Mouse (Mus musculus): ENCODE data around the gene Nectin1. TPM values are rescaled to one million over a fixed set of nuclear protein-coding genes. Genes with fewer than 3 reads are reported as not detected.

Gene Nectin1
- polyA plus RNA-seq, 1 experiment from 2014 or later: 4.7 TPM

DNA sequence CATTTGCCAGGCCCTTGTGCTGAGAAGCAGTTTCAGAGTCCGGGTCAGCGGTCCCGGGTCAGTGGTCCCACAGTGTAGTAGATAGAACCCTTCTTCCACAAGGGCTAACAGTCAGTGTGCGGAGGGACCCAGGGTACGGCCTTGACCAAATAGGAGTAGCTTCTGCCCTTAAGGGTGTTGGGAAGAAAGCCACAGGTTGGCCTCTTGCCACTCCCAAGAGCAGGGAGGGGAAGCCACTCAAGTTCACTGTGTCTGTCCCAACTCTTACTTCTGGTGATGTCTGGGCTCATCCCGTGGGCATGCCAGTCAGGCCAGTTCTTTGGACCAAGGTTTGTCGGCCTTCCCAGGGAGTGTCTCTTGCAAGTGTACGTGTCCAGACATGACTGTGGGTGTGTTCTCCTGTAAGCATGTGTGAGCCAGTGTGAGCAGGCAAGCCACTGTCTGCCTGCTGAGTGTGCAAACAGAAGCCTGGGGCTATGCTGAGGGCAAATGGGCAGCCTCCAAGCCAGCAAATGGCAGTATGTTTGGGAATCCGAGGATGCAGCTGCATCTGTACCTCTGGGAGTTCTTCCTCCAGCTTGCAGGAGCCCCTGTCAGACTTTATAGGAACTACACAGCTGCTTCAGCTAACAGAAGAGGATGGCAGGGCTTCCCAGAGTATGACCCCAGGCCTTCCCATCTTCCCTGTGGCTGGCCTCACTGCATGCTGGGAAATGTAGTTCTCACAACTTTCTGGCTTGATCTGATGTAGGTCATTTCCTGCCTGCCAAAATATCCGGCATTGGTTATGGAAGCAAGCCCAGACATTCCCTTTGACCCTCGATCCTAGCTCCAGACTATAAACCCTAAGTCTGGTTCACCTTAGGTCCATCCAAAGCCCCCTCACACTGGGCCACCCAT, 53.3 kb downstream of the Nectin1 start:
- no peak for TF ChIP-seq CTCF (IDR thresholded peaks at IDR 0.05; ENCODE audit: low read depth)
- Histone ChIP-seq H3K27ac (ENCODE audit: low read depth, low read length) (no peak overlapping the region; the same call in 1 of the 2 replicates), H3K27me3 (replicated peaks; ENCODE audit: control insufficient read depth, insufficient read depth, low read length) (no peaks in the 10 kb centered on the region), H3K36me3 (ENCODE audit: control insufficient read depth, insufficient read depth) (peaks cover 39% of the 10 kb centered on the region), H3K4me3 (ENCODE audit: low read depth, low read length) (no peak overlapping the region), H3K9ac (ENCODE audit: low read depth, low read length) (no peak overlapping the region), H3K4me1 (replicated peaks; ENCODE audit: control insufficient read depth, insufficient read depth, low read length) (no peaks in the 10 kb centered on the region), H3K4me2 (replicated peaks; ENCODE audit: low read depth) (no peak overlapping the region), H3K9me3 (ENCODE audit: control insufficient read depth) (no peaks in the 10 kb centered on the region)
- ATAC-seq: no peak
- WGBS: 81% methylated on average over 11 of the region's 11 CpGs

DNA sequence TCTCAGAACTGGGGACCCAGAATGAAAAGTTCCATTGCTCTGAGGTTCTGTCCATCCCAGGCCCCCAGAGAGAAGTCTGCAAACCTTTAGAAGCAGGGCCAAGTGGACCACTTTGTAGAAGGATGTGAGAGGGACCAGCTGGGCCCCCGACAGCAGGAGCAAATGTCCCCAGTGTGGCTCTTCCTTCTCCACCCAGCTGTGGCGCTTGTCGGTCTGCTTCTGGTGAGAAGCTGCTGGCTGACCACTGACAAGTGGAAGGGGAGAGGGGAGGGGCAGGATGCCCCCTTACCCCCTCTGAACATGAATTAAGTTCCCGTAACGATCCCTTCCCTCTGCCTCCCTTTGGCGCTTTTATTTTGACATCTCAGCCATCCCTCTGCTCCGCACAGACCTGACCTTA, 54.0 kb downstream of the Nectin1 start:
- Histone ChIP-seq H3K4me1 (replicated peaks; ENCODE audit: control insufficient read depth, insufficient read depth, low read length) (no peaks in the 10 kb centered on the region), H3K36me3 (ENCODE audit: control insufficient read depth, insufficient read depth) (peaks cover 32% of the 10 kb centered on the region), H3K9ac (ENCODE audit: low read depth, low read length) (no peak overlapping the region), H3K4me3 (ENCODE audit: low read depth, low read length) (no peak overlapping the region), H3K27ac (ENCODE audit: low read depth, low read length) (no peak overlapping the region), H3K27me3 (replicated peaks; ENCODE audit: control insufficient read depth, insufficient read depth, low read length) (no peaks in the 10 kb centered on the region), H3K9me3 (ENCODE audit: control insufficient read depth) (no peaks in the 10 kb centered on the region), H3K4me2 (replicated peaks; ENCODE audit: low read depth) (no peak overlapping the region)
- no peak for ATAC-seq
- TF ChIP-seq CTCF (IDR thresholded peaks at IDR 0.05; ENCODE audit: low read depth): no peak
- WGBS: 73% methylated on average over 7 of the region's 7 CpGs

DNA sequence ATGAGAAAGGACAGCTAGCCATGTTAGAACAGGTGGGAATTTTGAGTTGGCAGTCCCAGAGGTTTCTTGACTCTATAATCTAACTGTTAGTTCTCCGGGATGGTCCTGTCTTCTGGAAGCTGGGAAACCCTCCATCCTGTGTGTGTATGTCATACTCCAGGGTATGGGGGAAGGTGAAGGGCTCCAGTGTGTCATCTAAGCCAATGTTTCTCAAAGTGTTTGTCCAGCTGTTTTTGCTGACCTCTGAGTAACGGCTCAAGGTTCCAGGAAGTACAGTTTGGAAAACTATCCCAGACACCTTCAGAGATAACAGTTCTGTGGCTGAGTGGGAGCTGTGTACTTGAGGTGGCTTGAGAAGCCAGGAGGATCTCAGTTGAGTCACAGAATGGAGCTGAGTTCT, 56.7 kb downstream of the Nectin1 start:
- H3K4me1 ChIP-seq (replicated peaks; ENCODE audit: control insufficient read depth, insufficient read depth, low read length): no peaks in the 10 kb centered on the region
- TF ChIP-seq CTCF (IDR thresholded peaks at IDR 0.05; ENCODE audit: low read depth): no peak
- H3K4me3 ChIP-seq (ENCODE audit: low read depth, low read length): no peak overlapping the region
- H3K9ac ChIP-seq (ENCODE audit: low read depth, low read length): no peak overlapping the region
- no peak overlapping the region for H3K4me2 ChIP-seq (replicated peaks; ENCODE audit: low read depth)
- peaks cover 18% of the 10 kb centered on the region for H3K36me3 ChIP-seq (ENCODE audit: control insufficient read depth, insufficient read depth)
- no peaks in the 10 kb centered on the region for H3K9me3 ChIP-seq (ENCODE audit: control insufficient read depth)
- 57% methylated on average over 2 of the region's 2 CpGs for WGBS
- H3K27ac ChIP-seq (ENCODE audit: low read depth, low read length): no peak overlapping the region
- no peaks in the 10 kb centered on the region for H3K27me3 ChIP-seq (replicated peaks; ENCODE audit: control insufficient read depth, insufficient read depth, low read length)
- ATAC-seq: no peak

DNA sequence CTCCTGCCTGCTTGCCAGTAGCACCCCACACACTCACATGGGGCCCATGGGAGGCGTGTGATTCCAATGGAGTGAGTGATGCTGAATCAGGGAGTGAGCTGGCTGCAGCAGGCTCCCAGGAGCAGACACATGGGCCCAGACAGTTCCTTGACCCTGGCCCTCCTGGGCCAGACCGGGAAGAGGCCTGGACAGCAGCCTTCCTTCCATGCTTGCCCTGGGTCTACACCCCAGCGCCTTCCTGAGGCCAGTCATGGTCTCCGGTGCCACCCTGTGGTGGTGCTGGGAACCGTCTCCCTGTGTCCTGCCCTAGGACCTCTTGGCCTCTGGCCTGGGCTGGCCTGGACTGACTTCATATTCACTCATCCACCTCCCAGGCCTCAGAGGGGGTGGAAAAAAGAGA, 58.1 kb downstream of the Nectin1 start:
- TF ChIP-seq CTCF (IDR thresholded peaks at IDR 0.05; ENCODE audit: low read depth): peak; percentile 96
- 55% methylated on average over 5 of the region's 5 CpGs for WGBS
- ATAC-seq: peak; percentile 50; the same call in 1 of the 2 replicates

DNA sequence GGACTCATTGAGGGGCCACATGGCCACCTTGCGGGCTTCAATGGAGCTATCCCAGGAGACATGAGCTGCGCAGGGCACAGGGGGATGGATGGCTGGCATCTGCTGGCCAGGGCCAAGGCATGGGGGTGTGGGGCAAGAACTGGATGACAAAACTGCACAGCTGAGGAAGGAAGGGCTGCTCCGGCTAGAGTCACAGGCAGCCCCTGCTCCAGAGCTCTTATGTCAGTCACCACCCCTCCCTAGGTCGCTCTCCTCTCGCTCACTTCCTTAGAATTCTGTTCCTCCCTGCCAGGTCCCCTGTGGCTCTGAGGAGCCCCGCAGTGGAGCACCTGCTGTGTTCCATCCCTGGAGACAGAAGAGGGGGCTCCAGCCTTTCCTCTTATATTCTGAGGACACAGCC, 63.8 kb downstream of the Nectin1 start:
- Histone ChIP-seq H3K4me1 (replicated peaks; ENCODE audit: control insufficient read depth, insufficient read depth, low read length) (no peaks in the 10 kb centered on the region), H3K4me3 (ENCODE audit: low read depth, low read length) (no peak overlapping the region), H3K9ac (ENCODE audit: low read depth, low read length) (no peak overlapping the region), H3K27me3 (replicated peaks; ENCODE audit: control insufficient read depth, insufficient read depth, low read length) (no peaks in the 10 kb centered on the region), H3K9me3 (ENCODE audit: control insufficient read depth) (no peaks in the 10 kb centered on the region), H3K36me3 (ENCODE audit: control insufficient read depth, insufficient read depth) (peaks cover 8% of the 10 kb centered on the region; the same call in 1 of the 2 replicates), H3K27ac (ENCODE audit: low read depth, low read length) (no peak overlapping the region), H3K4me2 (replicated peaks; ENCODE audit: low read depth) (no peak overlapping the region)
- 51% methylated on average over 6 of the region's 6 CpGs for WGBS
- no peak for TF ChIP-seq CTCF (IDR thresholded peaks at IDR 0.05; ENCODE audit: low read depth)
- no peak for ATAC-seq

More for the DNA sequence above, 58.1 kb downstream of the Nectin1 start:
- Histone ChIP-seq H3K27ac (ENCODE audit: low read depth, low read length) (no peak overlapping the region), H3K36me3 (ENCODE audit: control insufficient read depth, insufficient read depth) (peaks cover 17% of the 10 kb centered on the region), H3K9me3 (ENCODE audit: control insufficient read depth) (no peaks in the 10 kb centered on the region), H3K4me1 (replicated peaks; ENCODE audit: control insufficient read depth, insufficient read depth, low read length) (no peaks in the 10 kb centered on the region), H3K9ac (ENCODE audit: low read depth, low read length) (no peak overlapping the region), H3K27me3 (replicated peaks; ENCODE audit: control insufficient read depth, insufficient read depth, low read length) (no peaks in the 10 kb centered on the region), H3K4me2 (replicated peaks; ENCODE audit: low read depth) (no peak overlapping the region), H3K4me3 (ENCODE audit: low read depth, low read length) (no peak overlapping the region)

DNA sequence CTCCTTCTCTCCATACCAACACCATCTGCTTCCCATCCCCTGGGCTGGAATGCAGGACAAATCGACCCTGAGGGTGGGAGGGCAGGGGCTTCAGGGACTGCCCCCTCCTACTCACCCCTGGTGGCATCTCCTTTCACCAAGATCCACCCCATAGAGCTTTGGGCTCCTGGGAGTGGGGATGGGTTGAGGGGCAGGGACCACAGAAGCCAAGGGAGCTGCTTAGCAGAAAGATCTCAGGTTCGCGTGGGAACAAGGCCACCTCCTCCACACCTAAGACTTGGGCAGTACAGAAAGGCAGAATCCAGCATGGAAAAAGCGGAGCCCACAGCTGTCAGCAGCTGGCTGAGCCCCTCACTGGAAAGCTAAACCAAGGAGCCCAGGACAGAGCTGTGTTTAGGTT, 64.3 kb downstream of the Nectin1 start:
- ATAC-seq: no peak
- Histone ChIP-seq H3K4me3 (ENCODE audit: low read depth, low read length) (no peak overlapping the region), H3K9me3 (ENCODE audit: control insufficient read depth) (no peaks in the 10 kb centered on the region), H3K4me1 (replicated peaks; ENCODE audit: control insufficient read depth, insufficient read depth, low read length) (no peaks in the 10 kb centered on the region), H3K9ac (ENCODE audit: low read depth, low read length) (no peak overlapping the region), H3K27me3 (replicated peaks; ENCODE audit: control insufficient read depth, insufficient read depth, low read length) (no peaks in the 10 kb centered on the region), H3K4me2 (replicated peaks; ENCODE audit: low read depth) (no peak overlapping the region), H3K36me3 (ENCODE audit: control insufficient read depth, insufficient read depth) (peaks cover 6% of the 10 kb centered on the region; the same call in 1 of the 2 replicates), H3K27ac (ENCODE audit: low read depth, low read length) (no peak overlapping the region)
- 42% methylated on average over 3 of the region's 4 CpGs for WGBS
- no peak for TF ChIP-seq CTCF (IDR thresholded peaks at IDR 0.05; ENCODE audit: low read depth)
